Mouse (Mus musculus): ENCODE data around the gene Acad9. TPM values are rescaled to one million over a fixed set of nuclear protein-coding genes. Genes with fewer than 3 reads are reported as not detected.
"Not testable (repeated sequence)": the region's sequence is repeated elsewhere in the genome, so short reads cannot be mapped to it uniquely, and the experiment has no call there.

The Acad9 gene
- polyA plus RNA-seq, 1 experiment from 2014 or later = 89.1 TPM

GRCm38 (mm10) chr3:36126176-36126575 is 60.4 kb downstream of the Acad9 start:
- H3K27ac ChIP-seq (ENCODE audit: low read depth, low read length); H3K9ac ChIP-seq (ENCODE audit: low read length); H3K9me3 ChIP-seq (ENCODE audit: control insufficient read depth, low read length); H3K36me3 ChIP-seq (ENCODE audit: control insufficient read depth, insufficient read depth, low read length); DNase-seq (ENCODE audit: low spot score); H3K4me3 ChIP-seq (ENCODE audit: low read depth, low read length); H3K4me1 ChIP-seq (ENCODE audit: control insufficient read depth, insufficient read depth, low read length); ATAC-seq (ENCODE audit: insufficient read depth, low FRiP score, low TSS enrichment); H3K27me3 ChIP-seq (ENCODE audit: control insufficient read depth, insufficient read depth, low read length); H3K4me2 ChIP-seq (ENCODE audit: low read depth): not testable (repeated sequence)
- 94% methylated on average over 9 of the region's 9 CpGs for WGBS

- Histone ChIP-seq H3K4me3 (ENCODE audit: low read depth, low read length) (no peak overlapping the region), H3K27ac (ENCODE audit: low read depth, low read length) (no peak overlapping the region), H3K9me3 (ENCODE audit: control insufficient read depth, low read length) (no peaks in the 10 kb centered on the region), H3K4me2 (ENCODE audit: low read depth) (no peak overlapping the region), H3K27me3 (ENCODE audit: control insufficient read depth, insufficient read depth, low read length) (no peaks in the 10 kb centered on the region), H3K9ac (ENCODE audit: low read length) (no peak overlapping the region), H3K4me1 (ENCODE audit: control insufficient read depth, insufficient read depth, low read length) (no peaks in the 10 kb centered on the region), H3K36me3 (ENCODE audit: control insufficient read depth, insufficient read depth, low read length) (no peaks in the 10 kb centered on the region)
- ATAC-seq (ENCODE audit: insufficient read depth, low FRiP score, low TSS enrichment) (no peak), DNase-seq (ENCODE audit: low spot score) (no peak)
These were observed 70.4 kb downstream of the Acad9 start for GRCm38 (mm10) chr3:36136152-36136551.

- H3K9me3 ChIP-seq (ENCODE audit: control insufficient read depth, low read length) = no peaks in the 10 kb centered on the region
- no peak overlapping the region for H3K4me3 ChIP-seq (ENCODE audit: low read depth, low read length)
- H3K36me3 ChIP-seq (ENCODE audit: control insufficient read depth, insufficient read depth, low read length) = no peaks in the 10 kb centered on the region
- H3K9ac ChIP-seq (ENCODE audit: low read length) = no peak overlapping the region
- WGBS = 48% methylated on average over 2 of the region's 2 CpGs
- H3K27ac ChIP-seq (ENCODE audit: low read depth, low read length) = no peak overlapping the region
- H3K4me2 ChIP-seq (ENCODE audit: low read depth) = no peak overlapping the region
- H3K27me3 ChIP-seq (ENCODE audit: control insufficient read depth, insufficient read depth, low read length) = no peaks in the 10 kb centered on the region
- no peaks in the 10 kb centered on the region for H3K4me1 ChIP-seq (ENCODE audit: control insufficient read depth, insufficient read depth, low read length)
- DNase-seq (ENCODE audit: low spot score) (no peak), ATAC-seq (ENCODE audit: insufficient read depth, low FRiP score, low TSS enrichment) (no peak)
These were observed 71.8 kb downstream of the Acad9 start for GRCm38 (mm10) chr3:36137560-36137959.

DNA sequence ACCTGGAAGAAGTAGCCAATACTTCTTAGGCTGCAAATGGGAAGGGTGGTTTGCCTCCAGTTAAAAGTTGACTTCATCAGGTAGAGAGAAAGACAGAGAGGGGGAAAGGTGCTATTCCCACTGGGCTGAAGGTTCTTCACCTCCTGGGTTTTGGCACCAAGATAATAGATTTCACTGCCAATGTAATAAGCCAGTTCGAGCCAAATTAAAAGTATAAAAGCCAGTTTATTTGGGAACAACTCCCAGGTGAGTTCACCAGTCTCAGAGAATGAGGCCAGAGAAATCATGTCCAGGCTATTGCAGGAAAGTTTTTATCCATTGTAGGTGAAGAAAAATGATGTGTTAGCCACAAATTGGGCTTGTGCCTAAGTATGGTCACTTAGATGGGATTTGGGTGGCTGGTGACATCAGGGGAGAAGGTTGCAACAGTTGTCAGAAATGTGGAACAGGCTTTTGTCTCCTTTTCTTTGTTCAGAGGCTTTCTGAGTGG is 72.4 kb downstream of the Acad9 start:
- no peaks in the 10 kb centered on the region for H3K4me1 ChIP-seq (ENCODE audit: control insufficient read depth, insufficient read depth, low read length)
- H3K36me3 ChIP-seq (ENCODE audit: control insufficient read depth, insufficient read depth, low read length) = no peaks in the 10 kb centered on the region
- H3K9me3 ChIP-seq (ENCODE audit: control insufficient read depth, low read length) = no peaks in the 10 kb centered on the region
- ATAC-seq (ENCODE audit: insufficient read depth, low FRiP score, low TSS enrichment) (no peak), DNase-seq (ENCODE audit: low spot score) (no peak)
- WGBS = 75% methylated on average over 1 of the region's 1 CpGs
- no peak overlapping the region for H3K9ac ChIP-seq (ENCODE audit: low read length)
- H3K4me3 ChIP-seq (ENCODE audit: low read depth, low read length) = no peak overlapping the region
- H3K27me3 ChIP-seq (ENCODE audit: control insufficient read depth, insufficient read depth, low read length) = no peaks in the 10 kb centered on the region
- no peak overlapping the region for H3K27ac ChIP-seq (ENCODE audit: low read depth, low read length)
- no peak overlapping the region for H3K4me2 ChIP-seq (ENCODE audit: low read depth)

GRCm38 (mm10) chr3:36138996-36139395 is 73.2 kb downstream of the Acad9 start:
- Histone ChIP-seq H3K9ac (ENCODE audit: low read length) (no peak overlapping the region), H3K4me2 (ENCODE audit: low read depth) (no peak overlapping the region), H3K4me3 (ENCODE audit: low read depth, low read length) (no peak overlapping the region), H3K9me3 (ENCODE audit: control insufficient read depth, low read length) (no peaks in the 10 kb centered on the region), H3K27ac (ENCODE audit: low read depth, low read length) (no peak overlapping the region), H3K27me3 (ENCODE audit: control insufficient read depth, insufficient read depth, low read length) (no peaks in the 10 kb centered on the region), H3K36me3 (ENCODE audit: control insufficient read depth, insufficient read depth, low read length) (no peaks in the 10 kb centered on the region), H3K4me1 (ENCODE audit: control insufficient read depth, insufficient read depth, low read length) (no peaks in the 10 kb centered on the region)
- ATAC-seq (ENCODE audit: insufficient read depth, low FRiP score, low TSS enrichment) = no peak
- no peak for DNase-seq (ENCODE audit: low spot score)

Other genes with a start within 250 kb of the Acad9 start
- gene Dcun1d1, start 128.5 kb upstream of the Acad9 start, polyA plus RNA-seq (2014; fragmentation: Nextera tagmentation; extraction: Ambion mirVana) = 87.7 and 92.3 TPM in 2 replicates
- 34.5 and 37.1 TPM in 2 replicates for gene Mccc1, start 65.3 kb upstream of the Acad9 start, polyA plus RNA-seq (2014; fragmentation: Nextera tagmentation; extraction: Ambion mirVana)
- gene Ccdc144b, start 12.4 kb upstream of the Acad9 start, polyA plus RNA-seq (2014; fragmentation: Nextera tagmentation; extraction: Ambion mirVana) = not detected in 2 replicates
- 11.5 and 12.1 TPM in 2 replicates for gene D3Ertd254e, start 85.0 kb downstream of the Acad9 start, polyA plus RNA-seq (2014; fragmentation: Nextera tagmentation; extraction: Ambion mirVana)
- not detected in 2 replicates for gene Qrfpr, start 156.3 kb downstream of the Acad9 start, polyA plus RNA-seq (2014; fragmentation: Nextera tagmentation; extraction: Ambion mirVana)

Measured in neural tube, embryonic 11.5 days (tissue).